Mouse (Mus musculus): ENCODE measurements around the gene Samd10. TPM values are rescaled to one million over a fixed set of nuclear protein-coding genes. Genes with fewer than 3 reads are reported as not detected.

Samd10 gene
- polyA plus RNA-seq, 1 experiment, result 24.1 TPM

GRCm38 (mm10) chr2:181578790-181579618 is 20.0 kb downstream of the Samd10 start:
- no peak for DNase-seq
- 42% methylated on average over 5 of the region's 5 CpGs for WGBS
- TF ChIP-seq CTCF (IDR thresholded peaks at IDR 0.05; ENCODE audit: insufficient read depth, low read length) (no peak), POLR2A (IDR thresholded peaks at IDR 0.05; ENCODE audit: borderline replicate concordance, extremely low read depth, low read depth, low read length) (no peak)
- Histone ChIP-seq H3K4me3 (replicated peaks; ENCODE audit: extremely low read depth, low read depth, low read length) (no peak overlapping the region), H3K4me1 (ENCODE audit: control insufficient read depth, insufficient read depth, low read length) (no peaks in the 10 kb centered on the region)

GRCm38 (mm10) chr2:181577981-181578581 is 20.9 kb downstream of the Samd10 start:
- Histone ChIP-seq H3K4me1 (ENCODE audit: control insufficient read depth, insufficient read depth, low read length) (no peaks in the 10 kb centered on the region), H3K4me3 (replicated peaks; ENCODE audit: extremely low read depth, low read depth, low read length) (no peak overlapping the region)
- no peak for DNase-seq
- TF ChIP-seq CTCF (IDR thresholded peaks at IDR 0.05; ENCODE audit: insufficient read depth, low read length) (no peak), POLR2A (IDR thresholded peaks at IDR 0.05; ENCODE audit: borderline replicate concordance, extremely low read depth, low read depth, low read length) (no peak)
- 66% methylated on average over 7 of the region's 7 CpGs for WGBS

GRCm38 (mm10) chr2:181577126-181577525 is 21.9 kb downstream of the Samd10 start:
- DNase-seq, result no peak
- TF ChIP-seq POLR2A (IDR thresholded peaks at IDR 0.05; ENCODE audit: borderline replicate concordance, extremely low read depth, low read depth, low read length) (no peak), CTCF (IDR thresholded peaks at IDR 0.05; ENCODE audit: insufficient read depth, low read length) (no peak)
- 67% methylated on average over 2 of the region's 2 CpGs for WGBS
- Histone ChIP-seq H3K4me1 (ENCODE audit: control insufficient read depth, insufficient read depth, low read length) (no peaks in the 10 kb centered on the region), H3K4me3 (replicated peaks; ENCODE audit: extremely low read depth, low read depth, low read length) (no peak overlapping the region)

- TF ChIP-seq POLR2A (IDR thresholded peaks at IDR 0.05; ENCODE audit: borderline replicate concordance, extremely low read depth, low read depth, low read length), result no peak
- TF ChIP-seq CTCF (IDR thresholded peaks at IDR 0.05; ENCODE audit: insufficient read depth, low read length), result no peak
- DNase-seq, result no peak
- no peaks in the 10 kb centered on the region for H3K4me1 ChIP-seq (ENCODE audit: control insufficient read depth, insufficient read depth, low read length)
- 88% methylated on average over 2 of the region's 2 CpGs for WGBS
- no peak overlapping the region for H3K4me3 ChIP-seq (replicated peaks; ENCODE audit: extremely low read depth, low read depth, low read length)
Measured at GRCm38 (mm10) chr2:181576613-181577012, 22.4 kb downstream of the Samd10 start.

GRCm38 (mm10) chr2:181574921-181575545 is 24.0 kb downstream of the Samd10 start:
- WGBS, result 93% methylated on average over 7 of the region's 7 CpGs
- no peaks in the 10 kb centered on the region for H3K4me1 ChIP-seq (ENCODE audit: control insufficient read depth, insufficient read depth, low read length)
- no peak for DNase-seq
- TF ChIP-seq CTCF (IDR thresholded peaks at IDR 0.05; ENCODE audit: insufficient read depth, low read length), result no peak
- no peak for TF ChIP-seq POLR2A (IDR thresholded peaks at IDR 0.05; ENCODE audit: borderline replicate concordance, extremely low read depth, low read depth, low read length)
- no peak overlapping the region for H3K4me3 ChIP-seq (replicated peaks; ENCODE audit: extremely low read depth, low read depth, low read length)

- no peak overlapping the region for H3K4me3 ChIP-seq (replicated peaks; ENCODE audit: extremely low read depth, low read depth, low read length)
- no peaks in the 10 kb centered on the region for H3K4me1 ChIP-seq (ENCODE audit: control insufficient read depth, insufficient read depth, low read length)
- WGBS, result 88% methylated on average over 9 of the region's 9 CpGs
- TF ChIP-seq POLR2A (IDR thresholded peaks at IDR 0.05; ENCODE audit: borderline replicate concordance, extremely low read depth, low read depth, low read length) (no peak), CTCF (IDR thresholded peaks at IDR 0.05; ENCODE audit: insufficient read depth, low read length) (no peak)
- no peak for DNase-seq
Measured at GRCm38 (mm10) chr2:181573961-181574360, 25.1 kb downstream of the Samd10 start.

GRCm38 (mm10) chr2:181572921-181573920 is 25.8 kb downstream of the Samd10 start:
- no peak for DNase-seq
- Histone ChIP-seq H3K4me3 (replicated peaks; ENCODE audit: extremely low read depth, low read depth, low read length) (no peak overlapping the region), H3K4me1 (ENCODE audit: control insufficient read depth, insufficient read depth, low read length) (no peaks in the 10 kb centered on the region)
- 94% methylated on average over 15 of the region's 15 CpGs for WGBS
- no peak for TF ChIP-seq CTCF (IDR thresholded peaks at IDR 0.05; ENCODE audit: insufficient read depth, low read length)
- no peak for TF ChIP-seq POLR2A (IDR thresholded peaks at IDR 0.05; ENCODE audit: borderline replicate concordance, extremely low read depth, low read depth, low read length)

GRCm38 (mm10) chr2:181571941-181572670 is 26.9 kb downstream of the Samd10 start:
- Histone ChIP-seq H3K4me3 (replicated peaks; ENCODE audit: extremely low read depth, low read depth, low read length) (no peak overlapping the region), H3K4me1 (ENCODE audit: control insufficient read depth, insufficient read depth, low read length) (no peaks in the 10 kb centered on the region)
- no peak for DNase-seq
- 91% methylated on average over 11 of the region's 11 CpGs for WGBS
- TF ChIP-seq POLR2A (IDR thresholded peaks at IDR 0.05; ENCODE audit: borderline replicate concordance, extremely low read depth, low read depth, low read length), result no peak
- no peak for TF ChIP-seq CTCF (IDR thresholded peaks at IDR 0.05; ENCODE audit: insufficient read depth, low read length)

Measured in lung, adult 2 months (tissue).